Mouse (Mus musculus) left cerebral cortex, postnatal 4 days (tissue): Measurements from ENCODE around the gene Rab14. TPM values are rescaled to one million over a fixed set of nuclear protein-coding genes. Genes with fewer than 3 reads are reported as not detected.

ENCODE experiments used
- DNase-seq: peaks from one replicate; pipeline ENCODE4 v3.0.0-alpha.2; 2022
- intact Hi-C: fragments of 180-260 bp; cut with DNase I; formaldehyde crosslinking; loops from one replicate; pipeline ENCODE4 v1.15.1; 2025
- total RNA-seq, 2 experiments: library from RNA; stranded (reverse); gene quantifications; 2 replicates each; pipeline ENCODE4 v1.2.3; 2021

Gene Rab14
- 100 to 1,000 TPM; 221 to 222 TPM for total RNA-seq

DNA sequence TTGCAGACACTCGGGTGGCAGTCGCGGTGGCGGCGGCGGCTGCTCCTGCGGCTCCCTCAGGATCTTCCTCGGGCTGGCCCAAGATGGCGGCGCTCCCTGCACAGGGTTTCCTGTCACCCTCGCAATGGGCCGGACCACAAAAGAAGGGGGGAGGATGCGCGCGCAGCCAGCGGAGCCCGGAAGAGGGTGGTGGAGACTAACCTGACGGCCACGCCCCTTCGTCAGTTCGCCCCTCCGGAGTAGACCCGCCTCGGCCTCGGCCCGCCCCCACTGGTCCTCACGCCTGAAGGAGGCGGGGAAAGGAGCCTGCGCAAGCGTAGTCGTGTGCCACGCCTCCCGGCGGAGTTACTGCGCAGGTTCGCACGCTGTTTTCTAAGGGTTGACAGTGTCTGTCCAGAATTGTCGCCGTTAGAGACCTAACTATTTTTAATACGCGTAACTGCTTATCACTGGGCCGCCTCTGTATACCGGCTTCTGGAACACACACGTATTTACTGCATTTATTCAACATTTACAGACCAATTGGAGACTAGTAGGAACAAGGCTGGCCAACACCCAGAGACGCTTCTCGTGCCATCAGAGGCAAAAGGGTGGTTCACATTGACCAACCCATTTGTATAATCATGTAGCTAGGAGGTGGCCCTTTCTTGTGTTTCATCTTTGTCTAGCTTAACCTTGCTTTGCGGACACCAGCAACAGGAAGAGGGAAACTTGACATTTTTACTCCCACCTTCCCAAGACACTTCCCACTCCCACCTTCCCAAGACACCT lies at the start of gene Rab14:
Gene Rab14 (minus strand): TSS at position 223 of the 771 bp plus-strand sequence.
- intact Hi-C loops: no loop called here
- peak; percentile 100 for DNase-seq

DNA sequence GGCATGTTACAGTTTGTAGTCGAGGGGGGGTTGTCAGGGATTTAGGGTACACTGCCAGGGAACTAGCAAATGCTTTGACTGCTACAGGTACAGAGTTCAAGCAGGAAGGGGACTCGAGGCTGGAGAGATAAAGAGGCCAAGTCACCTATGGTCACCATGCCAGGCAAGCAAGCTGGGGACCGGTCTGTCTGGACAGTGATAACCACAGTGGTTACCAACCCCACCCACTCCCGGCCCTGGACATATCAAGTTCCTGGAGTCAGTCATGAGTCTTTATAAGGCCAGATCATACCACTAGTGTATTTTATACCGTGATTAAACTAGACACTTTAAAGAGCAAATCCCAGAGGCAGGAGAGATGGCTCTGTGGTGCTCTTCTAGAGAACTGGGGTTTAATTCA lies 46.8 kb upstream of the Rab14 start:
- intact Hi-C loops: no loop called here
- no peak for DNase-seq

DNA sequence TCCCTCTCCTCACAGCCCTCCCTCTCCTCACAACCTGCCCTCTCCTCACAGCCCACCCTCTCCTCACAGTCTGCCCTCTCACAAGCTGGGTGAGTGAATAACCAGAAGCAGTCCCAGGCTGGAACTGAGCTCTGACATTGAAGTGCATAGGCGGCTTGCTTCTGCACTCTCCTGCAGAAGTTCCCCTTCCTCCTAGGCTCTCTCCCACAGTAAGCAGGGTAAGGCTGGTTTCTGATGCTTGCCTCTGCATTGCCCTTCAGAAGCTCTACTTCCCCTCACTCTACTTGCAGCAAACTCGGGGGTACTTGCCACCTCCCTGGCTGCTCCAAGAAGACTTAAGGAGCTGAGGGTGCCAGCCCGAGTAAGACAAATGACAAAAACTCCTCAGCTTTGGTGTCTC lies 43.3 kb upstream of the Rab14 start:
- intact Hi-C loops: no loop called here
- DNase-seq: no peak

DNA sequence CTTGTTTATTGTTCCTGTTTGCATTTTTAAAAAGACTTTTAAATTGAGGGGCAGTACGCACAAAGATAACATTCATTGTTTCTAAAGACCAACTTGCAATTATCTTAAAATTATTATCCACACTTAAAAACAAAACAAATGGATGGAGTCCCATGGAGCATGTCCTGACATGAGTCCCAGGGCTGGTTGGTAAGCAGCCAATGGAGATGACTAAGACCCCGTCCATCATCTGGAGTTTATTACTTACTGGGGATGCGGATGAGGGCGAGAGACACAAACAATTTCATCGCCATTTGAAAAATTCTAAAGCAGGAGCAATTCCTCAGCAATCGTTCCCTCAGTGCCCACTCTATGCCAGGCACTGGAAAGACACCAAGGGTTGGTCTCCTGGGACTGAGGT lies 34.1 kb upstream of the Rab14 start:
- DNase-seq: no peak
- intact Hi-C loops: no loop called here

DNA sequence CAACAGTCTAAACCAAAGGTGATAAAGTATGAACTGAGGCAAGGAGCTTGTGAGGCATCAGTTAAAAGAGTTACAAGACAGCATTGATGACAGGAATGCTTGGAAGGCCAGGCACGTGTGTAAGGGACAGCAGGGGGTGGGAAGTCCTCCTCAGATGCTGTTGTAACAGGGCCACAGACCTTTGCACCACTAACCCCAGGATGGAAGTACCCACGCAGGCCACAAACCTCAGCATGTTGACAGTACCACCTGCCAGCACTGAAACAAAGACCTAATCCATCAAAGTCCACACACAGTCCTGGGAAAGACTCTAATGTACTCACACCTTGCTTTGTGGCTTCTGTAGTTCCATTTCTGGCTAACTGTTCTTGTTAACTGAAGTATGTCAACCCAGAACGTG lies 33.0 kb upstream of the Rab14 start:
- intact Hi-C loops: no loop called here
- no peak for DNase-seq

DNA sequence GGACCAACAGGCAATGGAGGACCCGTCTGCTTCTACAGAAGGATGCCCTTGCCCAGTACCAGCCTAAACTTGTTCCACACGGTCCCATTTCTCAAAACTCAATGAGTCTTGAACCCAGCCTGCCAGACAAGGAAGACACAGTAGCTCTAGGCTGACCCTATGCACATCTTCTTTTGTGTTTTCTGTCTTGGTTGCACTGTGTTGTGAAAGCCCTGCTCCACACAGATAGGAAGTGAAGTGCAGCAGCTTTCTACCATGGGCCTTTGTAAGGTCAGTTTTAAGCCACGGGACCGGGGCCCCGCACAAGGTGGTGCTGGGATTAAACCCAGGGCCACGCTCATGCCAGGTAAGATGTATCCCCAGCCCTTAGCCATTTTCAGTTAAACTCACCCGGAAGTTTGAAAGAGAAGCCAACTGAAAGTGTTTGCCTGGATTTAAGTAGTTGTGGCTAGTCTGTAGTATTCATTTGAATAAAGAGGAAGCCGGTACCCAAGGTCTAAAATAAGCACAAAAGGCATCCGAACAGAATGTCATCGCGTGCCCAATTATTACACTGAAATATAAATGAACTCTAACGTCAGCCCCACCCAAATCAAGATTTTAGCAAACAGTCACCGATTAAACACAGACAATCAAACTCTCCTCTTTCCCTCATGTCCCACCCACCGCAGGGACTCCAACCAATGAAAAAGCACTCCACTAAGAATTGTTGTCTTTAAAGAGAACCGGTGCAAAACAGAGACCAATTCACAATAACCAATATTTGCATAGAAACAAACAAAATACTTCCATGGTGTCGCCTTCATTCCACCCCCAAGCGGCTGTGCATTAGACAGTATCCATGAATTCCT lies 31.9 kb upstream of the Rab14 start:
- DNase-seq: no peak
- intact Hi-C loops: no loop called here

DNA sequence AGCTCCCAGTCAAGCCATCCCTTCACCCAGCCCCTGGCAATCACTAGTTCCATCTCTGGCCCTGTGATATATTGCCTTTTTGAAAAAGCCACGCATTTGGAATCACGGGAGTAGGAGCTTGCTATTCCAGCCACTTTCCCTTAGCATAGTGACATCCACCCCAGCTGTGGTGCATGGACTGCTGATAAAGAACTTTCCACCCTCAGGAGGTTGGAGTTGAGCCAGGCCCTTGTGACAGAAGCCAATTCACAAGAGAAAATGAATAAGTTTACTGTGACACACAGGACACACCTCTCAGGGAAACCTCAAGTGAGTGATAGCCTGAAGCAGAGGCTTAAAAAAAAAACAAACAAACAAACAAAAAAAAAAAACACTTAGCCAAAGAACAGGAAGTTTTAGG lies 31.0 kb upstream of the Rab14 start:
- DNase-seq: no peak
- intact Hi-C loops: no loop called here

DNA sequence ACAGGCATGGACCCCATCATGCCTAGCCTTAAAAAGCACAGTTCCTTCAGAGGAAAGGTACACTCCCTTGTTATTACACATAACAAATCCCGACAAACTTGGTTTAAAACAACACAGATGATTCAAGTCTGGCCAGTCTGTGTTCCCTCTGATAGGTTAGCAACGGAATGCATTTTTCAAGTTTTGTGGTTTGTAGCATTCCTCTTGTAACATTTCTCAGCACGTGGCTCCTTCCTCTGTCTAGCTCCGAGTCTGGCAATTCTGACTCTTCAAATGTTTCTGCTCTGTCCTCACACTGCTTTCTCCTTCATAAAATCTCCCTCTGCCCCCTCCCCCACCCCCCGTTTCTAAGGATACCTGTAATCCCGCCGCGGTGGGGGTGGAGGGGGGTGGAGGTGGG lies 29.3 kb upstream of the Rab14 start:
- intact Hi-C loops: no loop called here
- DNase-seq: no peak

DNA sequence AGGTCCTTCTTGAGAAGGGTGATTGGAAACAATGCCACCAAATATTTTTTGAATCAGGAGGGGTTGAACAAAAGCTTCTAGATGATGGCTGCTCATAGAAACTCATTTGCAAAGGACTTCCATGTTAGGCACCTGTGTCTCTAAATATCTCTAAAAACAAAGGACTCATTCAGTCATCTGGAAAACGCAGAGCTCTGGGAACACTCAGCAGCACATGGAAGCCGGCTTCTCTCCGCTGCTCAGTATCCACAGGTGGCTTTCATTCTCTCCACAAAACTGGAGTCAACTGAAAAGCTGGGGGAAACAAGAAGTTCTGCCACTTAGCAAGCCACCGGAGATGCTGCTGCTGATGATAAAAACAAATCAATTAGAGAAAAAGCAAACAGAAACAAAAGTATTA lies 27.2 kb upstream of the Rab14 start:
- DNase-seq: no peak
- intact Hi-C loops: no loop called here

DNA sequence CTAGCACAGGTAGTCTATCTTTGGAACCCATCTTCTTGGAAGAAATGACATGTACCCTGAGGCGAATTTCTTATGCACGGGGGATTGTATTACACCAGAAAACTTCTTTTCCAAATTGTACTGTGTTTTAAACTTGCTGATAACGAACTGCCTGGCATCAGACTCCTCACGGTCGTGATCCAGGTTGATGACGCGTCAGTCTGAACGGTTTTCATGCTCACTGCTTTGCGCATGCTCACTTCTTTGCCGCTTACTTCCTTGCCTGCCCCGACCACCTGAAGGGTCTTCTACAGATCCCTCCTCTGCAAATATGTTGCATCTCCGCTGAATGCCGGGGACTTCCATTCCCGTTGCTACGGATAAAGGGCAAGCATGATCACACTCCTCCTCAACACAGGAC lies 23.4 kb upstream of the Rab14 start:
- intact Hi-C loops: no loop called here
- no peak for DNase-seq

DNA sequence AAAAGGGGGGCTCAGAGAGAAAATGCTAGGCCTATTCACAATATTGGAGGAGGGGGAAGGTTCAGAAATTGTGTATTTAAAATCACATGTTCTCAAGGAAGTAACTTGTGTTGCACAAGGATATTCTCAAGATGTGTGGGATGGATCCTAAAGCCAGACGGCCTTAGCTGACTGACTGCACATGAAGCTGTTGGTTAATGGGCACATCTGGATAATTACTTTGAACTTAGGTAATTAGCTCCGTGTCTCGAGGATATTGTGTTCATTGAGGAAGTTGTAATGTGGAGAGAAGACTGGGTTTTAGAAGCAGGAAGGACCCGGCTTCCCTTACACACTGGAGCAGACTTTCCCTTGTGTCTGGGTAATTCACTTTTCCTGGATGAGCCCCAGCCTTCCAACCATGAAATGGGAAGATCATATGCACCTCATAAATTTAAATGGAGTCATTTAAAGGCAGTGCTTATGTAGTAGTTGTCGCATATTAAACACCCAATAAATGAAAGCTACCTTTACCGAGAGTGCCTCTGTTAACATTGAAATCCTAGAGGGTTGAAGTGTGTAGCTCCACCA lies 22.0 kb upstream of the Rab14 start:
- DNase-seq: no peak
- intact Hi-C loops: no loop called here

DNA sequence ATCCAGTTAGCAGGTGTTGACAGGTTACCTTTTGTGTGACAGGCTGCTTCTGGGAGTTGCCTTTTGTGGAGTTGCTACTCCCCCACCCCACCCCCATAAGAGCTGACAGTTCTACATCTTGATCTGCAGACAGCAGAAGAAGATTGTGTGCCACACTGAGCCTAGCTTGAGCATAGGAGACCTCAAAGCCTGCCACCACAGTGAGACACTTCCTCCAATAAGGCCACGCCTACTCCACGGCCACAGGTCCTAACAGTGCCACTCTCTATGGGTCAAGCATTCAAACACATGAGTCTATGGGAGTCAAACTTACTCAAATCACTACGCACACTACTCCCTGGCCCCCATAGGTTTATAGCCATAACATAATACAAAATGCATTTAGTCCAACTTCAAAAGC lies 17.8 kb upstream of the Rab14 start:
- intact Hi-C loops: no loop called here

DNA sequence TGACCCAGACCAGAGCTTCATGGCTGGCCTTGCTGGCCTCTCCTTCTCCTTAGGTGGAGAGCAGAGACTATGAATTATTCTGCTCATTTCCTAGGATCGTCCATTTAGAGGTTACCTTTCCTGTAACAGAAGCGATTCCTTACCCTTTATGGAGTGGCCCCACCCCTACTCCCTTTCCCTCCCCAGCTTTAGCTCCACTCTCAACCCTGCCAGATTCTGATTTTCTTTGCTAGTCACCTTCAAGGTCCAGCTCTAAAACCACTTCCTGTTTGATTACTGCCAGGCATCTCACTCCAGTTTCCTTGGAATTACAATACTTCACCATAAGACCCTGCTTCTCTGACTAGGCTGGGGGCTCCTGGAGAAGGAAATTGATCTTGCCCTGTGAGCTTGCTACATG lies 15.8 kb upstream of the Rab14 start:
- intact Hi-C loops: no loop called here
- no peak for DNase-seq

More for the DNA sequence above, 17.8 kb upstream of the Rab14 start:
- no peak for DNase-seq

DNA sequence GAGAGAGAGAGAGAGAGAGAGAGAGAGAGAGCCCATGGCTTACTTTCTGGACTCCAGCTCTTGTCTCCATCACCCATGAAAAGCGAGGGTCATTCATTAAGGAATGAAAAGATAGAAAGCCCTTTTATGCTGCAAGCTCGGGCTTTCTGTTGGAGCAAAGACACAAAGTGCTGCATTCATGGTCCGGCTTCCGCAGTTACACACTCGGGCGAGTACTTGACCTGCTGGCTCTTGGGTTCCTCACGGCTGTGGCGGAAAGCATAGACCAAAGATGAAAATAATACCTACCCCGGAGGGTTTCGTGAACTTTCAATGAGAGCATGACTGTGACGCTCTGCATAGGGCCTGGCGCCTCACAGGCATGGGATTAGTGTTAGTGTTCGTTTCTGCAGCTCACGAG lies 14.4 kb upstream of the Rab14 start:
- intact Hi-C loops: no loop called here
- no peak for DNase-seq

DNA sequence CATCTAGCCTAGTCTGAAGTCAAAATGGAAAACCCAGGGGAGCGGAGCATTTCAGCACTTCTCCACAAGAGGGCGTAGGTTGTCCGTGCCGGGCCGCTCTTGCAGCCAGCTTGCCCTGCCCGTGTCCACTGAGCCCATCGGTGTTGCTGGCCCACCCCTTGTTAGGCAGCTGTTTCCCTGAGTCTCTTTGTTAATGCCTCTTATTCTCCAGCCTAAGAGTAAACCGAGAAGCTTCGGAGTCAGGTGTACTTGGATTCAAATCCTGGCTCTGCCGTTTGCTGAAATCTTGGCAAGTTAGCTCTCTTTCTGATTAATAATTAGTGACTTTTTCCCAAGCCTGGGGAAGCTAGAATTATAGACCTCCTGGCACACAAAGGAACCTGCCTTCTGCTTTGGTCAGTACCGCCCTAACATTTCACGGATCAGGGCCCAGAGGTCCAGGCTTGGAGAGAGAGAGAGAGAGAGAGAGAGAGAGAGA lies 14.0 kb upstream of the Rab14 start:
- intact Hi-C loops: loop anchor here (5.0 kb wide), 1 partner anchor 52 kb away; no protein-coding TSS in a partner anchor
- peak; percentile 84 for DNase-seq

DNA sequence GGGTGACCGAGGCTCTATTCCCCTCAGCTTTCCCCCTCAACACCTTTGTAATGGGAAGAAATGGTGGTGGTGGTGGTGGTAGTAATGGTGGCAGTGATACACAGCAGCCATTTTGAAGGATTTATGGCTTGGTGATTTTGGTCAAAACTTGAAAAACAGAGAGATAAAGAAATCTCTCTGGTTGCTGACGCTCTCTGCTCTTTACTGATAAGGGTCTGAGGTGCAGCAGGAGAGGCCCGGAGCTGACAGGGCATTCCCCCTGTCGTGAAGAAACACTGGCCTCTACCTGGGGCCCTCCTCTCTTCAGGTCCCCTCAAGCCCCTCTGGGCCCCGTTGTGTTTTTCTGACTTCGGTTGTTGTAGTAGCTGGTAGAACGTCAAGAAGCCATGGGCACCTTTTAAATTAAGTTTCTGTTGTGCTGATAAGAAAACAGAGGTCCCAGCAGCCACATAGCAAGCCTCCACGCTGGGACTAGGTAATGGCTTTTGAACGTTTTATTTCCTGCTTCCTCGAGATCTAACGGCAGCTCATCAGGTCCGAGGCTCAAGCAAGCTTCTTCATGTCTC lies 12.5 kb upstream of the Rab14 start:
- no peak for DNase-seq
- intact Hi-C loops: loop anchor here (5.0 kb wide), 1 partner anchor 54 kb away; no protein-coding TSS in a partner anchor

DNA sequence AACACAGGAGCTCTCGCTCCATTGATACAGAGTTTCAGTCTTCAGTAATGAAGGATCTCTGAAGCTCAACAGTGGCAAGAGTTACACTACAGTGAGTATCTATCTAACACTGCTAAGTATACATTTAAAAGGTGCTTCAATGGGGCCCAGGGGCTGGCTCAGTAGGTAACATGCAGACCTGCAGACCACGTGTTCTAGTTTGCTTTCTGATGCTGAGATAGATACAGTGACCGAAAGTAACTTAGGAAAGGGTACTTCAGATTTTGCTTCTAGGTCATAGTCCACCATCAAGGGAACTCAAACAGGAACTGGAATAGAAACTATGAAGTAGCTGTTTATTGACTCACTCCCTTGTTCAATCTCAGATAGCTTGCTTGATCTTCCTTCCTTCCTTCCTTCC lies 10.8 kb upstream of the Rab14 start:
- DNase-seq: no peak
- intact Hi-C loops: loop anchor here (5.0 kb wide), 1 partner anchor 56 kb away; no protein-coding TSS in a partner anchor

DNA sequence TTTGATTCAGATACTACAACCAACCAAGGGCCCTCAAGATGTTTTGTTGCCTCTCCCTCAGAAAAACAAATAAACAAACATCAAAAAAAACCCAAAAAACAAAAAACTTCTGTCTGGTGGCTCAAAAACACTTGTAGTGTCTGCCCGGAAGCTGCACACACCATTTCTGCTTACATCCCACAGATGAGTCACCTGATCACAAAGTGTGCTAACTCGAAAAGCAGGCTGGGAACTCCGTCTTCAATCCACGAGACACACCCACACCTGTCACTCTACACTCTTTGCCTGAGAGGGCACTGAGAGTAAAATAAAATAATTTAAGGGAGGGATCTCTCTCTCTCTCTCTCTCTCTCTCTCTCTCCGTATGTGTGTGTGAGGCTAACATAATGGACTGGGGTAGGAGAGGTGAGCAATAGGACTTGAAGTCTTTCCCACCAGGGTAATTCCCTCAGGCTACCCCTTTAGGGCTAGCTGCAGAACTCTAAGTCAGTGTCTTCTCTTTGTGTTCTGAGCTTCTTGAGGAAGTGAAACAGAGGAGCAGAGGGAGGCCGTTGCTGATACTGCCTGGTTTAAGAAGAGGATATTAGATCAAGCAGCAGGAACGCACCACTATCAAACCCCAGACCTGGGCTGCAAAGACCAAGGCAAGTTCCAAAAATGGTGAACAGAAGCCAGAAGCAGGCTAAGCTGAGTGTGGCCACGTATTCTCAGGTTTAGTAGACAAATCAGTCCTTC lies 8.2 kb upstream of the Rab14 start:
- DNase-seq: no peak
- intact Hi-C loops: no loop called here

DNA sequence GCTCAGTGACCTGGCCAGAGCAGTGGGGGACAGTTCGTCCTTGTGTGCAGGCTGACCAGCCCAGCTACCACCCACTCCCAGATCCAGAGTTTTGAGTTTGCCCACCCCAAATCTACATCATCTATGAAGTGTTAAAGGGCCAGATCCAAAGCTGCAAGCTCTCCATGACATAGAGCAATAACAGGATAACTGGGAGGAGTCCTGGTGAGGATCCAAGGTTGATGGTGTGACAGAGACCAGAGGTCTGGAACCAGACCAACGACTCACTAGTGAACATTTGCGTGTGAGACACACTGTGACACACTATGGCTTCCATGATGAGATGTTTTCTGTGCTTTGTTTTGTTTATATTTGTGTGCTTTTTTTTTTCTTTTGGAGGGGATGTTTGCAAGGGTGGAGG lies 7.1 kb upstream of the Rab14 start:
- DNase-seq: no peak
- intact Hi-C loops: no loop called here

DNA sequence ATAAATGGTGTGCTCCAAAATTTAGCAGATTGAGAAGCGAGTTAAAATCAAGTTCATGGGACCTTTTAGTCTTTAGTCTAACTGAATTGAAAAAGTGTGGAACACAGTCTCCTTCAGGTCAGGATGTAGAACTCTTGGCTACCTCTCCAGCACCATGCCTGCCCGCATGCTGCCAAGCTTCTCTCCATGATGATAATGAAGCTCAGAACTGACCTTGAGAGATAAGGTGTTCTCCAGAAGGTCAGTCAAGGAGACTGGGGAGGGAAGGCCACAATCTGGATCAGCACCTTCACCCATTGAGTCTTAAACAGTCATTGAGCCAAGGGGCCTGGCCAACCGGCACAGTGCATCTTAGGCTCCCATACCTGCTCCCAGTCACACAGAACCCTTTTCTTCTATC lies 5.8 kb upstream of the Rab14 start:
- intact Hi-C loops: no loop called here
- DNase-seq: no peak

DNA sequence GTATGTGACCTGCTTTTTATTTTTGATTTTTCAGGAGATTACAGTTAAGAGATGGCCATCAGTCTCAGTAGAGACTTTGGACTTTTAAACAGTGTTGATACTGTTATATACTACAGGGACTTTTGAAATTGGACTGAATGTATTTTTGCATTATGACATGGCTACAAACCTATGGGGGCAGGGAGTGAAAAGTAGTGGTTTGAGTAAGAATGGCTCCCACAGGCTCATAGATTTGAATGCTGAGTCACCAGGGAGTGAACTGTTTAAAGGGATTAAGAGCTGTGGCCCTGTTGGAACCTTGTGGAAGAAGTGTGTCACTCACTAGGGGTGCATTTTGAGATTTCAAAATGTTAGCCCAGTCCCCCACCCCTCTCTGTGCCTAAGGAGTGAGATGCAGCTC lies 2.8 kb upstream of the Rab14 start:
- intact Hi-C loops: no loop called here
- no peak for DNase-seq
